Mouse (Mus musculus) erythroid progenitor cell, adult 5-6 weeks (primary cell): ENCODE results near the gene Calcoco1. TPM values are rescaled to one million over a fixed set of nuclear protein-coding genes. Genes with fewer than 3 reads are reported as not detected.

ENCODE experiments used
- ATAC-seq: replicated peaks from 2 replicates; pipeline ENCODE4 v1.8.0; 2016; ENCODE audit warnings: moderate number of reproducible peaks, mild to moderate bottlenecking, moderate TSS enrichment, inconsistent platforms; ENCODE audit not compliant: poor library complexity, low FRiP score, severe bottlenecking
- total RNA-seq, 2 experiments: library from RNA; stranded (forward) in 1 of 2; stranded (reverse) in 1 of 2; fragments of 150-400 nt in 1 of 2; fragments of 186-747, 209-891 nt in 1 of 2; gene quantifications; 2 replicates each; pipeline versions ENCODE4 v1.2.3 to v1.2.4; 2015 to 2017; ENCODE audit warnings: low replicate concordance in 2 of 2

The Calcoco1 gene
- total RNA-seq (2015; ENCODE audit: low replicate concordance) (17.6 and 21.6 TPM in 2 replicates), total RNA-seq (2017; ENCODE audit: low replicate concordance) (34.1 and 40.8 TPM in 2 replicates)

- peak; percentile 99 for ATAC-seq
Observed at GRCm38 (mm10) chr15:102721980-102722475, at the start of gene Calcoco1. Gene Calcoco1, minus strand, starts transcription at chr15:102722178.

GRCm38 (mm10) chr15:102770866-102771265, 48.9 kb upstream of the Calcoco1 start:
- ATAC-seq: no peak

GRCm38 (mm10) chr15:102765207-102765606, 43.2 kb upstream of the Calcoco1 start:
- ATAC-seq: no peak

GRCm38 (mm10) chr15:102761745-102762378, 39.9 kb upstream of the Calcoco1 start:
- no peak for ATAC-seq

- no peak for ATAC-seq
Observed at GRCm38 (mm10) chr15:102757686-102758085, 35.7 kb upstream of the Calcoco1 start.

- ATAC-seq: no peak
Observed at GRCm38 (mm10) chr15:102755053-102755452, 33.1 kb upstream of the Calcoco1 start.

- ATAC-seq: no peak
Observed at GRCm38 (mm10) chr15:102754361-102754760, 32.4 kb upstream of the Calcoco1 start.

- peak; percentile 57; the same call in 1 of the 2 replicates for ATAC-seq
Observed at GRCm38 (mm10) chr15:102753170-102753569, 31.2 kb upstream of the Calcoco1 start.

GRCm38 (mm10) chr15:102752164-102752563, 30.2 kb upstream of the Calcoco1 start:
- ATAC-seq: no peak

- no peak for ATAC-seq
Observed at GRCm38 (mm10) chr15:102750241-102750640, 28.3 kb upstream of the Calcoco1 start.

GRCm38 (mm10) chr15:102749103-102749502, 27.1 kb upstream of the Calcoco1 start:
- no peak for ATAC-seq

GRCm38 (mm10) chr15:102747853-102748252, 25.9 kb upstream of the Calcoco1 start:
- ATAC-seq: no peak

GRCm38 (mm10) chr15:102747286-102747640, 25.3 kb upstream of the Calcoco1 start:
- ATAC-seq: no peak

GRCm38 (mm10) chr15:102746488-102747285, 24.7 kb upstream of the Calcoco1 start:
- ATAC-seq: no peak

- ATAC-seq: no peak
Observed at GRCm38 (mm10) chr15:102746126-102746487, 24.1 kb upstream of the Calcoco1 start.

GRCm38 (mm10) chr15:102745387-102745786, 23.4 kb upstream of the Calcoco1 start:
- no peak for ATAC-seq

- ATAC-seq: no peak
Observed at GRCm38 (mm10) chr15:102744831-102745230, 22.9 kb upstream of the Calcoco1 start.

- no peak for ATAC-seq
Observed at GRCm38 (mm10) chr15:102744416-102744815, 22.4 kb upstream of the Calcoco1 start.

- no peak for ATAC-seq
Observed at GRCm38 (mm10) chr15:102743996-102744395, 22.0 kb upstream of the Calcoco1 start.

GRCm38 (mm10) chr15:102743196-102743595, 21.2 kb upstream of the Calcoco1 start:
- no peak for ATAC-seq

- peak; percentile 71 for ATAC-seq
Observed at GRCm38 (mm10) chr15:102742589-102742988, 20.6 kb upstream of the Calcoco1 start.
